Mouse (Mus musculus): ENCODE data around the gene Myef2. TPM values are rescaled to one million over a fixed set of nuclear protein-coding genes. Genes with fewer than 3 reads are reported as not detected.
"Not testable (repeated sequence)": the region's sequence is repeated elsewhere in the genome, so short reads cannot be mapped to it uniquely, and the experiment has no call there.

Gene Myef2
- polyA plus RNA-seq, 1 experiment from 2014 or later: 186 TPM

- not testable (repeated sequence) for ATAC-seq (replicated peaks; ENCODE audit: insufficient number of reproducible peaks, low FRiP score, low TSS enrichment, low read depth)
These were observed 31.3 kb downstream of the Myef2 start for GRCm38 (mm10) chr2:125092123-125092522.

GRCm38 (mm10) chr2:125088757-125089156, 34.7 kb downstream of the Myef2 start:
- no peaks in the 10 kb centered on the region; the same call in 1 of the 2 replicates for H3K36me3 ChIP-seq (replicated peaks; ENCODE audit: control insufficient read depth, insufficient read depth, low read depth, low read length)
- WGBS: 97% methylated on average over 7 of the region's 7 CpGs

More at GRCm38 (mm10) chr2:125092123-125092522, 31.3 kb downstream of the Myef2 start:
- H3K27me3 ChIP-seq (ENCODE audit: control insufficient read depth, insufficient read depth, low read length); H3K4me1 ChIP-seq (ENCODE audit: control insufficient read depth, insufficient read depth, low read length); H3K27ac ChIP-seq (replicated peaks; ENCODE audit: low read depth, low read length); H3K9ac ChIP-seq (replicated peaks; ENCODE audit: low read length); H3K36me3 ChIP-seq (replicated peaks; ENCODE audit: control insufficient read depth, insufficient read depth, low read depth, low read length); H3K4me3 ChIP-seq (ENCODE audit: low read depth, low read length); H3K4me2 ChIP-seq (ENCODE audit: low read depth, low read length); H3K9me3 ChIP-seq (replicated peaks; ENCODE audit: control insufficient read depth, low read length); DNase-seq (ENCODE audit: low spot score): not testable (repeated sequence)
- 84% methylated on average over 3 of the region's 3 CpGs for WGBS

GRCm38 (mm10) chr2:125083879-125084278, 39.6 kb downstream of the Myef2 start:
- DNase-seq (ENCODE audit: low spot score): no peak
- H3K27ac ChIP-seq (replicated peaks; ENCODE audit: low read depth, low read length): no peak overlapping the region
- H3K27me3 ChIP-seq (ENCODE audit: control insufficient read depth, insufficient read depth, low read length): no peaks in the 10 kb centered on the region
- WGBS: 17% methylated on average over 1 of the region's 1 CpGs
- H3K9ac ChIP-seq (replicated peaks; ENCODE audit: low read length): no peak overlapping the region
- no peaks in the 10 kb centered on the region; the same call in 1 of the 2 replicates for H3K36me3 ChIP-seq (replicated peaks; ENCODE audit: control insufficient read depth, insufficient read depth, low read depth, low read length)
- ATAC-seq (replicated peaks; ENCODE audit: insufficient number of reproducible peaks, low FRiP score, low TSS enrichment, low read depth): no peak
- no peak overlapping the region for H3K4me3 ChIP-seq (ENCODE audit: low read depth, low read length)
- H3K4me1 ChIP-seq (ENCODE audit: control insufficient read depth, insufficient read depth, low read length): no peaks in the 10 kb centered on the region
- no peak overlapping the region for H3K4me2 ChIP-seq (ENCODE audit: low read depth, low read length)
- no peaks in the 10 kb centered on the region for H3K9me3 ChIP-seq (replicated peaks; ENCODE audit: control insufficient read depth, low read length)

More at GRCm38 (mm10) chr2:125088757-125089156, 34.7 kb downstream of the Myef2 start:
- H3K4me3 ChIP-seq (ENCODE audit: low read depth, low read length): no peak overlapping the region
- H3K27me3 ChIP-seq (ENCODE audit: control insufficient read depth, insufficient read depth, low read length): no peaks in the 10 kb centered on the region
- ATAC-seq (replicated peaks; ENCODE audit: insufficient number of reproducible peaks, low FRiP score, low TSS enrichment, low read depth) (no peak), DNase-seq (ENCODE audit: low spot score) (no peak)
- H3K9me3 ChIP-seq (replicated peaks; ENCODE audit: control insufficient read depth, low read length): no peaks in the 10 kb centered on the region
- H3K9ac ChIP-seq (replicated peaks; ENCODE audit: low read length): no peak overlapping the region
- no peak overlapping the region for H3K27ac ChIP-seq (replicated peaks; ENCODE audit: low read depth, low read length)
- H3K4me1 ChIP-seq (ENCODE audit: control insufficient read depth, insufficient read depth, low read length): no peaks in the 10 kb centered on the region
- no peak overlapping the region for H3K4me2 ChIP-seq (ENCODE audit: low read depth, low read length)

GRCm38 (mm10) chr2:125073056-125073780, 50.2 kb downstream of the Myef2 start:
- Histone ChIP-seq H3K27me3 (ENCODE audit: control insufficient read depth, insufficient read depth, low read length) (no peaks in the 10 kb centered on the region), H3K4me1 (ENCODE audit: control insufficient read depth, insufficient read depth, low read length) (no peaks in the 10 kb centered on the region), H3K4me3 (ENCODE audit: low read depth, low read length) (no peak overlapping the region), H3K9ac (replicated peaks; ENCODE audit: low read length) (no peak overlapping the region), H3K4me2 (ENCODE audit: low read depth, low read length) (no peak overlapping the region), H3K9me3 (replicated peaks; ENCODE audit: control insufficient read depth, low read length) (no peaks in the 10 kb centered on the region), H3K27ac (replicated peaks; ENCODE audit: low read depth, low read length) (no peak overlapping the region), H3K36me3 (replicated peaks; ENCODE audit: control insufficient read depth, insufficient read depth, low read depth, low read length) (no peaks in the 10 kb centered on the region)
- ATAC-seq (replicated peaks; ENCODE audit: insufficient number of reproducible peaks, low FRiP score, low TSS enrichment, low read depth): no peak
- WGBS: 80% methylated on average over 3 of the region's 3 CpGs
- DNase-seq (ENCODE audit: low spot score): no peak

- H3K9me3 ChIP-seq (replicated peaks; ENCODE audit: control insufficient read depth, low read length): no peaks in the 10 kb centered on the region
- no peak overlapping the region for H3K9ac ChIP-seq (replicated peaks; ENCODE audit: low read length)
- H3K4me1 ChIP-seq (ENCODE audit: control insufficient read depth, insufficient read depth, low read length): no peaks in the 10 kb centered on the region
- H3K4me3 ChIP-seq (ENCODE audit: low read depth, low read length): no peak overlapping the region
- no peaks in the 10 kb centered on the region for H3K27me3 ChIP-seq (ENCODE audit: control insufficient read depth, insufficient read depth, low read length)
- DNase-seq (ENCODE audit: low spot score) (no peak), ATAC-seq (replicated peaks; ENCODE audit: insufficient number of reproducible peaks, low FRiP score, low TSS enrichment, low read depth) (no peak)
- no peak overlapping the region for H3K27ac ChIP-seq (replicated peaks; ENCODE audit: low read depth, low read length)
- no peak overlapping the region for H3K4me2 ChIP-seq (ENCODE audit: low read depth, low read length)
- H3K36me3 ChIP-seq (replicated peaks; ENCODE audit: control insufficient read depth, insufficient read depth, low read depth, low read length): no peaks in the 10 kb centered on the region
- WGBS: 87% methylated on average over 12 of the region's 12 CpGs
These were observed 54.8 kb downstream of the Myef2 start for GRCm38 (mm10) chr2:125068696-125069095.

- Histone ChIP-seq H3K9me3 (replicated peaks; ENCODE audit: control insufficient read depth, low read length) (no peaks in the 10 kb centered on the region), H3K27ac (replicated peaks; ENCODE audit: low read depth, low read length) (no peak within 1 kb of the TSS), H3K9ac (replicated peaks; ENCODE audit: low read length) (no peak within 1 kb of the TSS), H3K27me3 (ENCODE audit: control insufficient read depth, insufficient read depth, low read length) (no peaks in the 10 kb centered on the region), H3K4me3 (ENCODE audit: low read depth, low read length) (no peak within 1 kb of the TSS), H3K36me3 (replicated peaks; ENCODE audit: control insufficient read depth, insufficient read depth, low read depth, low read length) (no peaks in the 10 kb centered on the region), H3K4me2 (ENCODE audit: low read depth, low read length) (no peak within 1 kb of the TSS), H3K4me1 (ENCODE audit: control insufficient read depth, insufficient read depth, low read length) (no peaks in the 10 kb centered on the region)
- DNase-seq (ENCODE audit: low spot score) (no peak), ATAC-seq (replicated peaks; ENCODE audit: insufficient number of reproducible peaks, low FRiP score, low TSS enrichment, low read depth) (0 out of 2 replicates have a peak, but pooled peaks have one; percentile 14)
- WGBS: 69% methylated on average over 10 of the region's 10 CpGs
These were observed 55.6 kb downstream of the Myef2 start, which contains the start of gene Slc24a5 for GRCm38 (mm10) chr2:125067894-125068293. TSS of gene Slc24a5 (plus strand) at chr2:125068124.

- DNase-seq (ENCODE audit: low spot score): no peak
- Histone ChIP-seq H3K9ac (replicated peaks; ENCODE audit: low read length) (no peak overlapping the region), H3K36me3 (replicated peaks; ENCODE audit: control insufficient read depth, insufficient read depth, low read depth, low read length) (no peaks in the 10 kb centered on the region), H3K27me3 (ENCODE audit: control insufficient read depth, insufficient read depth, low read length) (no peaks in the 10 kb centered on the region), H3K27ac (replicated peaks; ENCODE audit: low read depth, low read length) (no peak overlapping the region), H3K4me3 (ENCODE audit: low read depth, low read length) (no peak overlapping the region), H3K4me2 (ENCODE audit: low read depth, low read length) (no peak overlapping the region), H3K9me3 (replicated peaks; ENCODE audit: control insufficient read depth, low read length) (no peaks in the 10 kb centered on the region), H3K4me1 (ENCODE audit: control insufficient read depth, insufficient read depth, low read length) (no peaks in the 10 kb centered on the region)
- WGBS: 86% methylated on average over 7 of the region's 7 CpGs
- no peak for ATAC-seq (replicated peaks; ENCODE audit: insufficient number of reproducible peaks, low FRiP score, low TSS enrichment, low read depth)
These were observed 56.1 kb downstream of the Myef2 start for GRCm38 (mm10) chr2:125067373-125067772.

- Histone ChIP-seq H3K27me3 (ENCODE audit: control insufficient read depth, insufficient read depth, low read length) (no peaks in the 10 kb centered on the region), H3K27ac (replicated peaks; ENCODE audit: low read depth, low read length) (no peak overlapping the region), H3K4me1 (ENCODE audit: control insufficient read depth, insufficient read depth, low read length) (no peaks in the 10 kb centered on the region), H3K9ac (replicated peaks; ENCODE audit: low read length) (no peak overlapping the region), H3K36me3 (replicated peaks; ENCODE audit: control insufficient read depth, insufficient read depth, low read depth, low read length) (no peaks in the 10 kb centered on the region), H3K9me3 (replicated peaks; ENCODE audit: control insufficient read depth, low read length) (no peaks in the 10 kb centered on the region), H3K4me3 (ENCODE audit: low read depth, low read length) (no peak overlapping the region), H3K4me2 (ENCODE audit: low read depth, low read length) (no peak overlapping the region)
- peak; percentile 13 for DNase-seq (ENCODE audit: low spot score)
- ATAC-seq (replicated peaks; ENCODE audit: insufficient number of reproducible peaks, low FRiP score, low TSS enrichment, low read depth): no peak
- 69% methylated on average over 4 of the region's 4 CpGs for WGBS
These were observed 60.5 kb downstream of the Myef2 start for GRCm38 (mm10) chr2:125062944-125063343.
